Mouse (Mus musculus) small intestine, adult 2 months (tissue): ENCODE results near the gene Ctcfl.

ENCODE experiments used
- CTCF ChIP-seq: fragments of 200-500 bp; IDR thresholded peaks from 2 replicates; pipeline ENCODE4 v1.5.1; 2012; ENCODE audit warnings: low read depth, mild to moderate bottlenecking, control low read depth, inconsistent platforms, low read length, moderate library complexity, mixed read lengths; ENCODE audit not compliant: insufficient replicate concordance, insufficient read length; ENCODE audit errors: extremely low read depth
- POLR2A ChIP-seq: fragments of 200-500 bp; IDR thresholded peaks from 2 replicates; pipeline ENCODE4 v1.6.1; 2012; ENCODE audit warnings: low read depth, mild to moderate bottlenecking, control low read depth, inconsistent platforms, low read length, moderate library complexity

GRCm38 (mm10) chr2:173049817-173050216 is 69.5 kb downstream of the Ctcfl start:
- TF ChIP-seq CTCF (no peak), POLR2A (no peak)
